ENCODE assay signal across 21 mouse cellular contexts in genomic region chr2:180200681-180201080, GRCm38 (mm10). TPM values are rescaled to one million over a fixed set of nuclear protein-coding genes. Genes with fewer than 3 reads are reported as not detected.
DNase-seq lines count a peak whose midpoint lies in the region; ATAC-seq and TF ChIP-seq lines count a peak whose summit lies in the region.
"Had no signal": no experiment of that assay in that cellular context is flagged by ENCODE, and none has a peak within 500 bp of the region (broad histone marks: within the 10 kb centered on the region; RNA-seq: fewer than 3 reads in every experiment).

No protein-coding gene starts in this region.

- ATAC-seq in hindbrain, embryonic 13.5 days (ENCODE audit: low FRiP score) = no peak
- ATAC-seq in hindbrain, embryonic 12.5 days (ENCODE audit: low FRiP score) = no peak
- peak; percentile 16 for ATAC-seq in lung, postnatal 0 days
- ATAC-seq in midbrain, embryonic 13.5 days = no peak
- ATAC-seq in midbrain, postnatal 0 days (ENCODE audit: low FRiP score) = no peak
- no peak for ATAC-seq in activated CD4-positive, CD25-positive, alpha-beta regulatory T cell, adult 4 months
- ATAC-seq: forebrain, embryonic 16.5 days; Patski had no signal

- peaks cover 62% of the 10 kb centered on the region for H3K4me1 ChIP-seq in hindbrain, embryonic 13.5 days (replicated peaks)
- H3K4me1 ChIP-seq in hindbrain, embryonic 12.5 days = peaks cover 35% of the 10 kb centered on the region
- H3K4me1 ChIP-seq in lung, postnatal 0 days (ENCODE audit: insufficient read depth, low read depth, low read length) = no peaks in the 10 kb centered on the region
- peaks cover 22% of the 10 kb centered on the region for H3K4me1 ChIP-seq in midbrain, embryonic 13.5 days (replicated peaks)
- H3K4me1 ChIP-seq in midbrain, postnatal 0 days (ENCODE audit: insufficient read depth, low read length) = no peaks in the 10 kb centered on the region
- H3K4me1 ChIP-seq: heart, embryonic 15.5 days had no signal

- peak; percentile 64 for DNase-seq in lung, postnatal 0 days (ENCODE audit: low spot score)
- no peak for DNase-seq in lung, postnatal 14 days
- no peak for DNase-seq in midbrain, postnatal 0 days (ENCODE audit: low spot score)
- DNase-seq: adrenal gland, adult 2 months; adrenal gland, postnatal 25 days; cerebellum, adult 18-20 months; cerebellum, adult 9-11 months; cerebellum, postnatal 36 days; gastrocnemius, postnatal 14 days; heart, adult 2 months; heart, postnatal 14 days had no signal

- no peak for TF ChIP-seq CTCF in lung, postnatal 0 days (IDR thresholded peaks at IDR 0.05)
- no peak for TF ChIP-seq CTCF in midbrain, postnatal 0 days (IDR thresholded peaks at IDR 0.05)

- H3K9me3 ChIP-seq in hindbrain, embryonic 13.5 days = no peaks in the 10 kb centered on the region
- H3K9me3 ChIP-seq in hindbrain, embryonic 12.5 days (replicated peaks) = no peaks in the 10 kb centered on the region
- no peaks in the 10 kb centered on the region for H3K9me3 ChIP-seq in lung, postnatal 0 days (ENCODE audit: low read length)
- H3K9me3 ChIP-seq in midbrain, embryonic 13.5 days = no peaks in the 10 kb centered on the region
- H3K9me3 ChIP-seq in midbrain, postnatal 0 days (ENCODE audit: low read length) = no peaks in the 10 kb centered on the region
- H3K9me3 ChIP-seq: embryonic facial prominence, embryonic 13.5 days; forebrain, embryonic 12.5 days; heart, embryonic 15.5 days had no signal

- no peaks in the 10 kb centered on the region for H3K27me3 ChIP-seq in hindbrain, embryonic 13.5 days
- no peaks in the 10 kb centered on the region for H3K27me3 ChIP-seq in hindbrain, embryonic 12.5 days
- no peaks in the 10 kb centered on the region for H3K27me3 ChIP-seq in lung, postnatal 0 days (replicated peaks; ENCODE audit: insufficient read depth, low read length)
- H3K27me3 ChIP-seq in midbrain, embryonic 13.5 days = no peaks in the 10 kb centered on the region
- H3K27me3 ChIP-seq in midbrain, postnatal 0 days (ENCODE audit: insufficient read depth, low read length) = no peaks in the 10 kb centered on the region
- H3K27me3 ChIP-seq: embryonic facial prominence, embryonic 13.5 days; forebrain, embryonic 12.5 days; heart, embryonic 15.5 days; Patski had no signal

- no peaks in the 10 kb centered on the region for H3K36me3 ChIP-seq in hindbrain, embryonic 13.5 days
- no peaks in the 10 kb centered on the region for H3K36me3 ChIP-seq in hindbrain, embryonic 12.5 days
- H3K36me3 ChIP-seq in lung, postnatal 0 days (ENCODE audit: insufficient read depth, low read length) = peaks cover 40% of the 10 kb centered on the region
- H3K36me3 ChIP-seq in midbrain, embryonic 13.5 days = no peaks in the 10 kb centered on the region
- no peaks in the 10 kb centered on the region for H3K36me3 ChIP-seq in midbrain, postnatal 0 days (ENCODE audit: insufficient read depth, low read length)
- H3K36me3 ChIP-seq: forebrain, embryonic 12.5 days had no signal

- peak; percentile 57 for TF ChIP-seq EP300 in lung, postnatal 0 days (IDR thresholded peaks at IDR 0.05)

- H3K4me3 ChIP-seq in hindbrain, embryonic 13.5 days = no peak overlapping the region
- no peak overlapping the region for H3K4me3 ChIP-seq in hindbrain, embryonic 12.5 days
- H3K4me3 ChIP-seq in lung, postnatal 0 days (ENCODE audit: low read depth, low read length) = no peak overlapping the region
- H3K4me3 ChIP-seq in midbrain, embryonic 13.5 days (replicated peaks) = no peak overlapping the region
- H3K4me3 ChIP-seq in midbrain, postnatal 0 days (ENCODE audit: low read depth, low read length) = no peak overlapping the region
- H3K4me3 ChIP-seq: embryonic facial prominence, embryonic 13.5 days; forebrain, embryonic 12.5 days; heart, adult 2 months; heart, embryonic 15.5 days had no signal

- WGBS in hindbrain, embryonic 13.5 days = 31% methylated on average over 11 of the region's 11 CpGs
- 46% methylated on average over 11 of the region's 11 CpGs for WGBS in hindbrain, embryonic 12.5 days
- WGBS in lung, postnatal 0 days = 50% methylated on average over 11 of the region's 11 CpGs
- WGBS in midbrain, embryonic 13.5 days = 57% methylated on average over 11 of the region's 11 CpGs
- WGBS in midbrain, postnatal 0 days = 51% methylated on average over 11 of the region's 11 CpGs

- H3K27ac ChIP-seq in hindbrain, embryonic 13.5 days = peak overlapping the region; percentile 44; the same call in 1 of the 2 replicates
- H3K27ac ChIP-seq in hindbrain, embryonic 12.5 days = no peak overlapping the region
- no peak overlapping the region for H3K27ac ChIP-seq in lung, postnatal 0 days (ENCODE audit: low read length)
- H3K27ac ChIP-seq in midbrain, embryonic 13.5 days = peak overlapping the region; percentile 19; the same call in 1 of the 2 replicates
- no peak overlapping the region for H3K27ac ChIP-seq in midbrain, postnatal 0 days (ENCODE audit: low read depth, low read length)
- H3K27ac ChIP-seq: embryonic facial prominence, embryonic 13.5 days; heart, adult 2 months; heart, embryonic 15.5 days had no signal

- H3K9ac ChIP-seq in hindbrain, embryonic 13.5 days = no peak overlapping the region
- no peak overlapping the region for H3K9ac ChIP-seq in hindbrain, embryonic 12.5 days
- H3K9ac ChIP-seq in lung, postnatal 0 days (replicated peaks; ENCODE audit: low read depth) = no peak overlapping the region
- H3K9ac ChIP-seq in midbrain, embryonic 13.5 days (replicated peaks) = no peak overlapping the region
- H3K9ac ChIP-seq in midbrain, postnatal 0 days (replicated peaks; ENCODE audit: low read length, poor library complexity, severe bottlenecking) = no peak overlapping the region
- H3K9ac ChIP-seq: embryonic facial prominence, embryonic 13.5 days; forebrain, embryonic 12.5 days; heart, embryonic 15.5 days had no signal

- no peak overlapping the region for H3K4me2 ChIP-seq in hindbrain, embryonic 13.5 days
- no peak overlapping the region for H3K4me2 ChIP-seq in hindbrain, embryonic 12.5 days (replicated peaks)
- no peak overlapping the region for H3K4me2 ChIP-seq in lung, postnatal 0 days (replicated peaks; ENCODE audit: low read depth, low read length)
- no peak overlapping the region for H3K4me2 ChIP-seq in midbrain, embryonic 13.5 days (replicated peaks)
- H3K4me2 ChIP-seq in midbrain, postnatal 0 days (ENCODE audit: low read depth, low read length, poor library complexity, severe bottlenecking) = no peak overlapping the region
- H3K4me2 ChIP-seq: embryonic facial prominence, embryonic 13.5 days; forebrain, embryonic 12.5 days; heart, embryonic 11.5 days; heart, embryonic 15.5 days had no signal

RNA-seq across cellular contexts. Expression of gene Lama5, which starts 25.0 kb away (rescaled TPM):
- 1.9 and 2.1 TPM in 2 replicates for polyA plus RNA-seq in hindbrain, embryonic 13.5 days (2015; fragmentation: Nextera tagmentation; extraction: Ambion mirVana)
- polyA plus RNA-seq in hindbrain, embryonic 12.5 days (2016; fragmentation: Nextera tagmentation; extraction: Ambion mirVana) = 5.8 and 8.7 TPM in 2 replicates
- 83.7 and 85.3 TPM in 2 replicates for polyA plus RNA-seq in lung, postnatal 0 days (2015; fragmentation: Nextera tagmentation; extraction: Ambion mirVana)
- polyA plus RNA-seq in midbrain, embryonic 13.5 days (2015; fragmentation: Nextera tagmentation; extraction: Ambion mirVana) = 1.4 and 1.7 TPM in 2 replicates
- total RNA-seq in midbrain, postnatal 0 days (2014; rRNA removed) = 5.9 and 8.9 TPM in 2 replicates
- 1.8 and 1.9 TPM in 2 replicates for polyA plus RNA-seq in midbrain, postnatal 0 days (2015; fragmentation: Nextera tagmentation; extraction: Ambion mirVana)
- under 1 TPM; 0.28 to 0.59 TPM for polyA plus RNA-seq in activated CD4-positive, CD25-positive, alpha-beta regulatory T cell, adult 4 months (2017; shearing (Covaris generic))

RNA-seq across cellular contexts. Expression of gene Adrm1, which starts 29.4 kb away (rescaled TPM):
- 208 and 213 TPM in 2 replicates for polyA plus RNA-seq in hindbrain, embryonic 13.5 days (2015; fragmentation: Nextera tagmentation; extraction: Ambion mirVana)
- 198 and 200 TPM in 2 replicates for polyA plus RNA-seq in hindbrain, embryonic 12.5 days (2016; fragmentation: Nextera tagmentation; extraction: Ambion mirVana)
- 119 and 136 TPM in 2 replicates for polyA plus RNA-seq in lung, postnatal 0 days (2015; fragmentation: Nextera tagmentation; extraction: Ambion mirVana)
- polyA plus RNA-seq in midbrain, embryonic 13.5 days (2015; fragmentation: Nextera tagmentation; extraction: Ambion mirVana) = 213 TPM in 2 replicates
- 98.2 and 105 TPM in 2 replicates for total RNA-seq in midbrain, postnatal 0 days (2014; rRNA removed)
- polyA plus RNA-seq in midbrain, postnatal 0 days (2015; fragmentation: Nextera tagmentation; extraction: Ambion mirVana) = 222 and 224 TPM in 2 replicates
- polyA plus RNA-seq in activated CD4-positive, CD25-positive, alpha-beta regulatory T cell, adult 4 months (2017; shearing (Covaris generic)) = 100 to 1,000 TPM in 1 of 2 experiments, 10 to 100 TPM in 1; 87.7 to 113 TPM

RNA-seq across cellular contexts. Expression of gene Rps21, which starts 56.5 kb away (rescaled TPM):
- polyA plus RNA-seq in hindbrain, embryonic 13.5 days (2015; fragmentation: Nextera tagmentation; extraction: Ambion mirVana) = 444 and 445 TPM in 2 replicates
- 393 and 423 TPM in 2 replicates for polyA plus RNA-seq in hindbrain, embryonic 12.5 days (2016; fragmentation: Nextera tagmentation; extraction: Ambion mirVana)
- 418 and 453 TPM in 2 replicates for polyA plus RNA-seq in lung, postnatal 0 days (2015; fragmentation: Nextera tagmentation; extraction: Ambion mirVana)
- 418 and 448 TPM in 2 replicates for polyA plus RNA-seq in midbrain, embryonic 13.5 days (2015; fragmentation: Nextera tagmentation; extraction: Ambion mirVana)
- total RNA-seq in midbrain, postnatal 0 days (2014; rRNA removed) = 574 and 749 TPM in 2 replicates
- 388 and 422 TPM in 2 replicates for polyA plus RNA-seq in midbrain, postnatal 0 days (2015; fragmentation: Nextera tagmentation; extraction: Ambion mirVana)
- polyA plus RNA-seq in activated CD4-positive, CD25-positive, alpha-beta regulatory T cell, adult 4 months (2017; shearing (Covaris generic)) = 1,000 to 10,000 TPM; 1,181 to 1,680 TPM

Comparison
In these comparisons a context has a peak if more than half of its experiments do, and no peak if none do; other contexts are left out.
1. H3K27ac ChIP-seq: peak in hindbrain, embryonic 13.5 days (single experiment) and midbrain, embryonic 13.5 days (single experiment); none in hindbrain, embryonic 12.5 days (single experiment), lung, postnatal 0 days (single experiment) and midbrain, postnatal 0 days (single experiment).